Mouse (Mus musculus) lung, embryonic 14.5 days (tissue): ENCODE data around the gene Bcl2l14. TPM values are rescaled to one million over a fixed set of nuclear protein-coding genes. Genes with fewer than 3 reads are reported as not detected.

Experiments
- ATAC-seq: fragments of 200-750 bp; cut with Nextera tagmentation; 2 replicates; pipeline ENCODE4 v1.8.0; 2017; ENCODE audit warnings: mild to moderate bottlenecking, moderate TSS enrichment, moderate library complexity; ENCODE audit not compliant: insufficient read depth
- DNase-seq: peaks from one replicate; pipeline ENCODE4 v3.0.0-alpha.2; 2015
- H3K27ac ChIP-seq: fragments of 300-500 bp; sonication (generic); 2 replicates; pipeline ENCODE4 v1.5.1; 2014; ENCODE audit warnings: low read depth, mild to moderate bottlenecking, moderate library complexity
- H3K27me3 ChIP-seq: fragments of 300-500 bp; sonication (generic); 2 replicates; pipeline ENCODE4 v1.6.1; 2014; ENCODE audit warnings: low read length, control low read depth; ENCODE audit not compliant: insufficient read depth
- H3K36me3 ChIP-seq: fragments of 300-500 bp; sonication (generic); 2 replicates; pipeline ENCODE4 v1.6.1; 2014; ENCODE audit warnings: control low read depth; ENCODE audit not compliant: insufficient read depth
- H3K4me1 ChIP-seq: fragments of 300-500 bp; sonication (generic); 2 replicates; pipeline ENCODE4 v1.6.1; 2014; ENCODE audit warnings: antibody characterized with exemption, control low read depth; ENCODE audit not compliant: insufficient read depth
- H3K4me2 ChIP-seq: fragments of 300-500 bp; sonication (generic); 2 replicates; pipeline ENCODE4 v1.6.1; 2014; ENCODE audit warnings: mild to moderate bottlenecking
- H3K4me3 ChIP-seq: fragments of 300-500 bp; sonication (generic); 2 replicates; pipeline ENCODE4 v1.5.1; 2014; ENCODE audit warnings: low read depth, low read length
- H3K9ac ChIP-seq: fragments of 300-500 bp; sonication (generic); 2 replicates; pipeline ENCODE4 v1.6.1; 2014
- H3K9me3 ChIP-seq: fragments of 300-500 bp; sonication (generic); 2 replicates; pipeline ENCODE4 v1.6.1; 2016; ENCODE audit warnings: low read depth, low read length, control low read depth
- CTCF ChIP-seq: IDR thresholded peaks from 2 replicates; pipeline ENCODE4 v1.5.1; 2016; ENCODE audit warnings: antibody characterized with exemption, low read depth
- WGBS: fragments of 180-500 bp; shearing (Covaris S2); extraction: QIAGEN DNeasy Blood & Tissue Kit; methylation state at CpG from one replicate; pipeline ENCODE4 v1.1.7; 2014; 5-methylcytosine and 5-hydroxymethylcytosine counted together
- polyA plus RNA-seq: library from polyadenylated mRNA; unstranded; fragments of >200 nt; fragmentation: Nextera tagmentation; extraction: Ambion mirVana; gene quantifications from 2 replicates; pipeline ENCODE4 v1.2.1, GENCODE M21; 2014

The Bcl2l14 gene
- polyA plus RNA-seq, 1 experiment from 2014 or later: 2.8 TPM

GRCm38 (mm10) chr6:134469297-134469696 is 73.2 kb downstream of the Bcl2l14 start:
- WGBS: 93% methylated on average over 2 of the region's 2 CpGs
- Histone ChIP-seq H3K4me2 (no peak overlapping the region), H3K4me3 (no peak overlapping the region), H3K36me3 (peaks cover 52% of the 10 kb centered on the region), H3K4me1 (peaks cover 2% of the 10 kb centered on the region; the same call in 1 of the 2 replicates), H3K27me3 (no peaks in the 10 kb centered on the region), H3K9me3 (no peaks in the 10 kb centered on the region), H3K9ac (no peak overlapping the region), H3K27ac (no peak overlapping the region)
- DNase-seq (no peak), ATAC-seq (no peak)
- TF ChIP-seq CTCF: peak; percentile 11; the same call in 1 of the 2 replicates

GRCm38 (mm10) chr6:134470857-134471256 is 74.7 kb downstream of the Bcl2l14 start:
- H3K27ac ChIP-seq: no peak overlapping the region
- no peak overlapping the region for H3K4me3 ChIP-seq
- 37% methylated on average over 14 of the region's 14 CpGs for WGBS
- no peak overlapping the region for H3K9ac ChIP-seq
- no peaks in the 10 kb centered on the region for H3K27me3 ChIP-seq
- peaks cover 2% of the 10 kb centered on the region; the same call in 1 of the 2 replicates for H3K4me1 ChIP-seq
- H3K9me3 ChIP-seq: no peaks in the 10 kb centered on the region
- DNase-seq (peak; percentile 93), ATAC-seq (peak; percentile 87)
- peaks cover 45% of the 10 kb centered on the region for H3K36me3 ChIP-seq
- H3K4me2 ChIP-seq: no peak overlapping the region
- TF ChIP-seq CTCF: no peak

- peaks cover 41% of the 10 kb centered on the region for H3K36me3 ChIP-seq
- H3K4me3 ChIP-seq: no peak overlapping the region
- no peak for ATAC-seq
- no peak for DNase-seq
- no peaks in the 10 kb centered on the region for H3K9me3 ChIP-seq
- TF ChIP-seq CTCF: no peak
- H3K27ac ChIP-seq: no peak overlapping the region
- WGBS: 77% methylated on average over 7 of the region's 7 CpGs
- H3K4me2 ChIP-seq: no peak overlapping the region
- peaks cover 2% of the 10 kb centered on the region; the same call in 1 of the 2 replicates for H3K4me1 ChIP-seq
- H3K27me3 ChIP-seq: no peaks in the 10 kb centered on the region
- no peak overlapping the region for H3K9ac ChIP-seq
These were observed 77.0 kb downstream of the Bcl2l14 start for GRCm38 (mm10) chr6:134473143-134473561.

GRCm38 (mm10) chr6:134479481-134479880 is 83.4 kb downstream of the Bcl2l14 start:
- DNase-seq (no peak), ATAC-seq (no peak)
- Histone ChIP-seq H3K9me3 (no peaks in the 10 kb centered on the region), H3K4me3 (no peak overlapping the region), H3K4me2 (no peak overlapping the region), H3K4me1 (no peaks in the 10 kb centered on the region), H3K9ac (no peak overlapping the region), H3K27me3 (no peaks in the 10 kb centered on the region), H3K27ac (no peak overlapping the region), H3K36me3 (peaks cover 50% of the 10 kb centered on the region)
- TF ChIP-seq CTCF: no peak
- 92% methylated on average over 10 of the region's 10 CpGs for WGBS

GRCm38 (mm10) chr6:134486318-134486717 is 90.2 kb downstream of the Bcl2l14 start:
- Histone ChIP-seq H3K9ac (no peak overlapping the region), H3K27ac (no peak overlapping the region), H3K36me3 (peaks cover 40% of the 10 kb centered on the region), H3K27me3 (no peaks in the 10 kb centered on the region), H3K4me1 (no peaks in the 10 kb centered on the region), H3K9me3 (no peaks in the 10 kb centered on the region), H3K4me3 (no peak overlapping the region), H3K4me2 (no peak overlapping the region)
- DNase-seq: no peak
- no peak for ATAC-seq
- no peak for TF ChIP-seq CTCF
- 86% methylated on average over 9 of the region's 9 CpGs for WGBS

Other genes starting within 250 kb of the Bcl2l14 start
- gene Lrp6, start 170.6 kb downstream of the Bcl2l14 start, polyA plus RNA-seq: 34.0 and 35.8 TPM in 2 replicates
- 5.8 and 5.9 TPM in 2 replicates for gene Mansc1, start 236.2 kb downstream of the Bcl2l14 start, polyA plus RNA-seq
- 13.9 and 14.6 TPM in 2 replicates for gene Borcs5, start 243.2 kb downstream of the Bcl2l14 start, polyA plus RNA-seq